Mouse (Mus musculus) thymus, postnatal 36 days (tissue): ENCODE measurements around the gene Akr1c14.
A peak's percentile ranks its signal among the peaks of the same experiment; 100 is the strongest.
"Not testable (repeated sequence)": the region's sequence is repeated elsewhere in the genome, so short reads cannot be mapped to it uniquely, and the experiment has no call there.

Source experiments
- DNase-seq, 2 experiments: peaks; one replicate each; pipeline ENCODE4 v3.0.0; 2022; ENCODE audit warnings: mixed read lengths in 2 of 2

Gene Akr1c14

GRCm38 (mm10) chr13:4048719-4049118 lies at the start of gene Akr1c14:
TSS of gene Akr1c14 (plus strand) at chr13:4049011.
- no peak for DNase-seq

- DNase-seq, result peak; percentile 7 to 24
Measured at GRCm38 (mm10) chr13:4001687-4002086, 47.1 kb upstream of the Akr1c14 start.

- no peak for DNase-seq
Measured at GRCm38 (mm10) chr13:4010784-4011183, 38.0 kb upstream of the Akr1c14 start.

- DNase-seq, result no peak
Measured at GRCm38 (mm10) chr13:4013811-4014210, 35.0 kb upstream of the Akr1c14 start.

GRCm38 (mm10) chr13:4029897-4030296 lies 18.9 kb upstream of the Akr1c14 start:
- no peak for DNase-seq

- no peak for DNase-seq
Measured at GRCm38 (mm10) chr13:4032512-4032911, 16.3 kb upstream of the Akr1c14 start.

GRCm38 (mm10) chr13:4035052-4035451 lies 13.8 kb upstream of the Akr1c14 start:
- DNase-seq, result no peak

- no peak for DNase-seq
Measured at GRCm38 (mm10) chr13:4046113-4046512, 2.7 kb upstream of the Akr1c14 start.

- no peak for DNase-seq
Measured at GRCm38 (mm10) chr13:4046841-4047240, 2.0 kb upstream of the Akr1c14 start.

- no peak for DNase-seq
Measured at GRCm38 (mm10) chr13:4048226-4048625, 585 bp upstream of the Akr1c14 start.

- DNase-seq, result no peak
Measured at GRCm38 (mm10) chr13:4049655-4050054, 844 bp downstream of the Akr1c14 start.

- no peak for DNase-seq
Measured at GRCm38 (mm10) chr13:4055450-4055849, 6.6 kb downstream of the Akr1c14 start.

GRCm38 (mm10) chr13:4056211-4056610 lies 7.4 kb downstream of the Akr1c14 start:
- no peak for DNase-seq

- DNase-seq, result not testable (repeated sequence)
Measured at GRCm38 (mm10) chr13:4058239-4058638, 9.4 kb downstream of the Akr1c14 start.

GRCm38 (mm10) chr13:4059363-4059762 lies 10.6 kb downstream of the Akr1c14 start:
- no peak for DNase-seq

GRCm38 (mm10) chr13:4060214-4060730 lies 11.5 kb downstream of the Akr1c14 start:
- no peak for DNase-seq

GRCm38 (mm10) chr13:4076517-4077435 lies 28.0 kb downstream of the Akr1c14 start:
- no peak for DNase-seq

GRCm38 (mm10) chr13:4079876-4080275 lies 31.1 kb downstream of the Akr1c14 start:
- no peak for DNase-seq

GRCm38 (mm10) chr13:4101691-4102090 lies 52.9 kb downstream of the Akr1c14 start:
- no peak for DNase-seq

GRCm38 (mm10) chr13:4102721-4103120 lies 53.9 kb downstream of the Akr1c14 start:
- no peak for DNase-seq

GRCm38 (mm10) chr13:4110281-4111188 lies 61.7 kb downstream of the Akr1c14 start:
- peak in 1 of 2 experiments; percentile 11 for DNase-seq

- DNase-seq, result no peak
Measured at GRCm38 (mm10) chr13:4119181-4119904, 70.5 kb downstream of the Akr1c14 start.
